Mouse (Mus musculus) stomach, postnatal 0 days (tissue): Measurements from ENCODE around the gene Cgnl1. TPM values are rescaled to one million over a fixed set of nuclear protein-coding genes. Genes with fewer than 3 reads are reported as not detected.
A peak's percentile ranks its signal among the peaks of the same experiment; 100 is the strongest.
"Not testable (repeated sequence)": the region's sequence is repeated elsewhere in the genome, so short reads cannot be mapped to it uniquely, and the experiment has no call there.

ENCODE experiments used
- ATAC-seq: fragments of 200-750 bp; cut with Nextera tagmentation; 2 replicates; pipeline ENCODE4 v1.8.0; 2017; ENCODE audit not compliant: low FRiP score, low TSS enrichment
- DNase-seq: peaks from one replicate; pipeline ENCODE4 v3.0.0-alpha.2; 2016; ENCODE audit warnings: low spot score
- H3K27ac ChIP-seq: fragments of 300-500 bp; sonication (generic); replicated peaks from 2 replicates; pipeline ENCODE4 v1.5.1; 2014; ENCODE audit warnings: mild to moderate bottlenecking, control low read depth
- H3K27me3 ChIP-seq: fragments of 300-500 bp; sonication (generic); 2 replicates; pipeline ENCODE4 v1.6.1; 2014; ENCODE audit warnings: low read length; ENCODE audit not compliant: control insufficient read depth, insufficient read depth
- H3K36me3 ChIP-seq: fragments of 300-500 bp; sonication (generic); 2 replicates; pipeline ENCODE4 v1.6.1; 2014; ENCODE audit warnings: low read length, mixed read lengths; ENCODE audit not compliant: control insufficient read depth, insufficient read depth
- H3K4me1 ChIP-seq: fragments of 300-500 bp; sonication (generic); replicated peaks from 2 replicates; pipeline ENCODE4 v1.6.1; 2014; ENCODE audit warnings: antibody characterized with exemption; ENCODE audit not compliant: control insufficient read depth, insufficient read depth
- H3K4me2 ChIP-seq: fragments of 300-500 bp; sonication (generic); replicated peaks from 2 replicates; pipeline ENCODE4 v1.6.1; 2014; ENCODE audit warnings: low read depth, mild to moderate bottlenecking, control low read depth, moderate library complexity
- H3K4me3 ChIP-seq: fragments of 300-500 bp; sonication (generic); 2 replicates; pipeline ENCODE4 v1.5.1; 2014; ENCODE audit warnings: low read depth, low read length, control low read depth
- H3K9ac ChIP-seq: fragments of 300-500 bp; sonication (generic); 2 replicates; pipeline ENCODE4 v1.6.1; 2014; ENCODE audit warnings: mild to moderate bottlenecking, low read length, control low read depth, mixed read lengths
- H3K9me3 ChIP-seq: fragments of 300-500 bp; sonication (generic); 2 replicates; pipeline ENCODE4 v1.6.1; 2016; ENCODE audit warnings: low read length; ENCODE audit not compliant: control insufficient read depth
- CTCF ChIP-seq: IDR thresholded peaks from 2 replicates; pipeline ENCODE4 v1.5.1; 2016; ENCODE audit warnings: antibody characterized with exemption, low read depth, mild to moderate bottlenecking, moderate library complexity
- EP300 ChIP-seq: optimal IDR thresholded peaks from 2 replicates; pipeline ENCODE3; 2016; ENCODE audit warnings: antibody characterized with exemption
- WGBS: fragments of 180-500 bp; shearing (Covaris S2); extraction: QIAGEN DNeasy Blood & Tissue Kit; methylation state at CpG from one replicate; pipeline ENCODE4 v1.1.7; 2014; 5-methylcytosine and 5-hydroxymethylcytosine counted together
- polyA plus RNA-seq: library from polyadenylated mRNA; unstranded; fragments of >200 nt; fragmentation: Nextera tagmentation; extraction: Ambion mirVana; gene quantifications from 2 replicates; pipeline ENCODE4 v1.2.1, GENCODE M21; 2015

The Cgnl1 gene
- polyA plus RNA-seq, 1 experiment from 2014 or later = 6.3 TPM

GRCm38 (mm10) chr9:71625961-71626360 lies 145.4 kb downstream of the Cgnl1 start:
- H3K4me3 ChIP-seq = no peak overlapping the region
- H3K4me2 ChIP-seq = no peak overlapping the region
- H3K27me3 ChIP-seq = no peaks in the 10 kb centered on the region
- TF ChIP-seq CTCF (no peak), EP300 (no peak)
- no peaks in the 10 kb centered on the region for H3K9me3 ChIP-seq
- no peaks in the 10 kb centered on the region for H3K4me1 ChIP-seq
- ATAC-seq (no peak), DNase-seq (no peak)
- no peak overlapping the region for H3K9ac ChIP-seq
- 0 out of 2 replicates have a peak overlapping the region, but pooled peaks have one; percentile 13 for H3K27ac ChIP-seq
- WGBS = 86% methylated on average over 6 of the region's 6 CpGs
- no peaks in the 10 kb centered on the region; the same call in 1 of the 2 replicates for H3K36me3 ChIP-seq

DNA sequence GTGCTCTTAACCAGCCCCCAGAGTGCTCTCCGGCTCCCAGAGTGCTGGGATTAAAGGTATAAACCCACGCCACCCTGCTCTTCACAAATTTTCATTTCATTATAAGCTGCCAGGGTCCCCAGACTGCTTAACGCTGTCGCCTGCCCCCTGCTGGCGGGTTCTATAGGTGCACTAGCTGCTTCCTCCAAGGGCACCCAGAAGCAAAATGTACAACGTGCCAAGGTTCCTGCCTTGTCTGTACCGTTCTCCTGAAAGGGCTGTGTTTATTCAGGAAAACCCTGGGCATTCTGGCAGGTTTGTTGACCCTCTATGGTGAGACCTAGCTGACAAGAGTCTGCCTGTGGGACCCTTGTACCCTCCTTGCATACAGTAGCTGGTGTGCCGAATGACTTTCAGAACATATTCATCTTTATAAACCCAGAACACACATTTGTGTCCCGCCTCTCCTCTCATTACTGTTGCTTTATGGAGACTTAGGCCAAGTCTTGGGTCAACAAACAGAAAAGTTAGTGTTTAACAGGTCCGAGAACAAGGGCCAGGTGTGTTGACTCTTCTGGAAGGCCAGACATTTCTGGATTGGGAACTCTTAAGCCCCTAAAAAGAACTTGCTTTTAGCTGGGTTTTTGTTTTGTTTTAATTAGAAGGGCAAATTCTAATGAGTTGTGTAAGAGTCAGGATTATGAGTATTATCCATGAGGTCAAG lies 146.5 kb downstream of the Cgnl1 start:
- H3K27ac ChIP-seq = 0 out of 2 replicates have a peak overlapping the region, but pooled peaks have one; percentile 19
- peak; percentile 74 for ATAC-seq
- DNase-seq = peak; percentile 86

DNA sequence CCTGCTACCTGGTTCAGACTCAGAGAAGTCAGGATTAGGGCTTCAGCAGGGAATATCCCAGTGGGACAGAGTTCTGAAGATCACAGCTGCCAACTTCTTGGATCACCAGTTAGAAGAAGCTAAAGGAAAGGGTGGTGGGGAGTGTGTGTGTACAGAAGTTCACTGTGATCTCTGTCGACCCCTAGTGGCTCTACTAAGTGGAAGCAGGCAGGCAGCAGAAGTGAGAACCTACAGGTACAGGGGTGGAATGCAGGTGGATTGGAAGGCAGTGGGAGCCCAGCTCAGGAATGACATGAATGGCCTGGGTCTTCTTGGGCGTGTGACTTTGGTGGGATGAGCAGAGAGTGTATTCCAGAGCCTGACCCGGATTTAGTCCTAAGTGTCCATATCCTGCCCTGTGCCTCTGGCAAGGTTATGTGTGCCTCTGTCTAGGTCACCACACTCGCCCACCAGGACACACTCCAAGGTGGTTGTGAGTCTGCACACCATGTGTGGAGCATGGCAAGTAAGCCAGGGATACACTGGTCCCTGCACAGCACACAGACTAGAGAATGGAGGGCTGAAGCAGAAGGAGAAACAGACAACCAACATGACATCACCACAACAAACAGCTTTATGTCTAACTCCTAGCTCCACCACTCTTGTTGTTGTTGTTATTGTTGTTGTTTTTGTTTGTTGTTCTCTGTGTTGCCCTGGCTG lies 147.4 kb downstream of the Cgnl1 start:
- no peaks in the 10 kb centered on the region for H3K27me3 ChIP-seq
- H3K4me1 ChIP-seq = no peaks in the 10 kb centered on the region
- H3K4me3 ChIP-seq = no peak overlapping the region
- WGBS = 34% methylated on average over 4 of the region's 4 CpGs
- TF ChIP-seq CTCF = peak; percentile 89
- no peak for TF ChIP-seq EP300
- H3K36me3 ChIP-seq = no peaks in the 10 kb centered on the region
- DNase-seq = peak; percentile 66
- no peaks in the 10 kb centered on the region for H3K9me3 ChIP-seq
- H3K4me2 ChIP-seq = no peak overlapping the region
- H3K9ac ChIP-seq = no peak overlapping the region
- ATAC-seq = peak; percentile 75
- 0 out of 2 replicates have a peak overlapping the region, but pooled peaks have one; percentile 45 for H3K27ac ChIP-seq

More for the DNA sequence above, 146.5 kb downstream of the Cgnl1 start:
- Histone ChIP-seq H3K4me2 (no peak overlapping the region), H3K9ac (no peak overlapping the region), H3K4me1 (no peaks in the 10 kb centered on the region), H3K36me3 (no peaks in the 10 kb centered on the region), H3K27me3 (no peaks in the 10 kb centered on the region), H3K9me3 (no peaks in the 10 kb centered on the region), H3K4me3 (no peak overlapping the region)
- WGBS = 25% methylated on average over 10 of the region's 10 CpGs
- TF ChIP-seq EP300 (no peak), CTCF (peak; percentile 81)

DNA sequence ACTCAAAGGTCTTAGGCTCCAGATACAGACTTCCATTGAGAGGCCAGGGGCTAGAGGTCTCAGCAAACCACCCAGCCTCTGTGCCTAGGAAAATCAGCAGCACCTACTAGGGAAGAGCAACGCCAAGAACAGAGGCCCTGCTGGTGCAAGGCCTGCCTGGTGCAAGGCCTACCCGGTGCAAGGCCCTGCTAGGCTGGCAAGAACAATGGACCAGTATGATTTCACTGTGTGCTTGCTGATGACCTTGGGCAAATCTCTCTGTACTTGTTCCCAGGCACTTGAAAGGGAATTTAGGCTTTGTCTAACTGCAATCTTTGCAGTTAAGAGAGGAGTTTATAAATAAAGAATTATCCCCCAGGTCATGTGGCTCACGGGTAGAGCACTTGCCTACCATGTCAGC lies 148.8 kb downstream of the Cgnl1 start:
- ATAC-seq (no peak), DNase-seq (no peak)
- Histone ChIP-seq H3K4me1 (no peaks in the 10 kb centered on the region), H3K9me3 (no peaks in the 10 kb centered on the region), H3K36me3 (no peaks in the 10 kb centered on the region), H3K4me3 (no peak overlapping the region), H3K9ac (no peak overlapping the region), H3K27me3 (no peaks in the 10 kb centered on the region), H3K4me2 (no peak overlapping the region), H3K27ac (0 out of 2 replicates have a peak overlapping the region, but pooled peaks have one; percentile 20)
- 61% methylated on average over 3 of the region's 3 CpGs for WGBS
- TF ChIP-seq CTCF (no peak), EP300 (no peak)

- ATAC-seq (no peak), DNase-seq (no peak)
- Histone ChIP-seq H3K36me3 (no peaks in the 10 kb centered on the region), H3K27ac (no peak overlapping the region), H3K4me1 (no peaks in the 10 kb centered on the region), H3K4me3 (no peak overlapping the region), H3K4me2 (no peak overlapping the region), H3K27me3 (no peaks in the 10 kb centered on the region), H3K9me3 (no peaks in the 10 kb centered on the region), H3K9ac (no peak overlapping the region)
- 77% methylated on average over 4 of the region's 4 CpGs for WGBS
- TF ChIP-seq EP300 (no peak), CTCF (no peak)
Observed at GRCm38 (mm10) chr9:71621968-71622367, 149.4 kb downstream of the Cgnl1 start.

DNA sequence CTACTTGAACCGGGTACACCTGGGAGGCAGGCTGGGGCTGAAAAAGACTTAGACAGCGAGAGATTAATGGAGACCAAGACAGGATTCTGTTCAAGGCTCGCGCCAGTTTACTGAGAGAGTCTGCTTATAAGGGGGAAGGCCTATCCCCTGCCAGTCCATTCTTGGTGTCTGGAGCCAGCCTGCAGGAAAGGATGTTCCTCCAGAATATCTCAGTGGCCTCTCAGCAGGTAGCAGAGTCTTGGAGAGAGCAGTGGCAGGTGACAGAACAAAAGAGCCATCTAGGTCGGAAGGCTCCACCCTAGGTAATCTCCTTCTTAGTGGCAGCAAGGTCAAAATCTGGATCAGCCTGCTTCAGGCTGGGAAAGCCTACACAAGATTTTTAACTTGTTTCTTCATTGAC lies 151.3 kb downstream of the Cgnl1 start:
- H3K4me3 ChIP-seq, H3K27ac ChIP-seq, H3K9ac ChIP-seq, H3K4me2 ChIP-seq, H3K9me3 ChIP-seq, ATAC-seq, H3K4me1 ChIP-seq, H3K27me3 ChIP-seq, H3K36me3 ChIP-seq, DNase-seq: not testable (repeated sequence)
- WGBS = 76% methylated on average over 5 of the region's 5 CpGs
